Mouse (Mus musculus) heart, adult 2 months (tissue): ENCODE measurements at regions not wholly inside any gene's neighbourhood (a gene's known extent, or its start where the extent isn't known, plus 50 kb on each side); places are given as distances from the start of the nearest gene placed in this dataset.

Source experiments
- DNase-seq, 2 experiments: peaks; one replicate each; pipeline ENCODE4 v3.0.0; 2021
- H3K27ac ChIP-seq: fragments of 200-600 bp; 2 replicates; pipeline ENCODE4 v1.8.1; 2022
- H3K27me3 ChIP-seq: fragments of 200-500 bp; 2 replicates; pipeline ENCODE4 v1.6.1; 2012; ENCODE audit warnings: mild to moderate bottlenecking, low read length, inconsistent platforms, mixed read lengths; ENCODE audit not compliant: control insufficient read depth, insufficient read depth
- H3K36me3 ChIP-seq: fragments of 200-500 bp; 2 replicates; pipeline ENCODE4 v1.6.1; 2012; ENCODE audit warnings: low read length, inconsistent platforms; ENCODE audit not compliant: control insufficient read depth, insufficient read depth
- H3K4me1 ChIP-seq: fragments of 200-500 bp; 2 replicates; pipeline ENCODE4 v1.6.1; 2011; ENCODE audit warnings: low read length; ENCODE audit not compliant: control insufficient read depth, insufficient read depth
- H3K4me3 ChIP-seq: fragments of 200-600 bp; 2 replicates; pipeline ENCODE4 v1.8.1; 2022
- H3K79me2 ChIP-seq: fragments of 200-500 bp; replicated peaks from 2 replicates; pipeline ENCODE4 v1.6.1; 2012; ENCODE audit warnings: mild to moderate bottlenecking, inconsistent platforms, low read length, moderate library complexity, mixed read lengths; ENCODE audit not compliant: control insufficient read depth, insufficient read depth
- H3K9ac ChIP-seq: fragments of 200-500 bp; 2 replicates; pipeline ENCODE4 v1.6.1; 2012; ENCODE audit warnings: low read depth, mild to moderate bottlenecking, control low read depth, inconsistent platforms, low read length, mixed read lengths
- CTCF ChIP-seq: fragments of 200-600 bp; IDR thresholded peaks from 2 replicates; pipeline ENCODE4 v1.8.1; 2022; ENCODE audit warnings: antibody characterized with exemption, mild to moderate bottlenecking, moderate library complexity
- EP300 ChIP-seq: fragments of 200-500 bp; IDR thresholded peaks from 2 replicates; pipeline ENCODE4 v1.6.1; 2011; ENCODE audit warnings: low read depth, low read length, control low read depth; ENCODE audit not compliant: insufficient read depth
- POLR2A ChIP-seq: fragments of 200-500 bp; IDR thresholded peaks from 2 replicates; pipeline ENCODE4 v1.6.1; 2011; ENCODE audit warnings: mild to moderate bottlenecking, low read depth, low read length, control low read depth; ENCODE audit not compliant: insufficient read depth
- WGBS: fragments of 180-500 bp; shearing (Covaris S2); methylation state at CpG from one replicate; pipeline ENCODE4 v1.1.7; 2018; 5-methylcytosine and 5-hydroxymethylcytosine counted together
- intact Hi-C: fragments of 180-260 bp; cut with DNase I; formaldehyde crosslinking; loops from one replicate; pipeline ENCODE4 v1.15.1; 2025

DNA sequence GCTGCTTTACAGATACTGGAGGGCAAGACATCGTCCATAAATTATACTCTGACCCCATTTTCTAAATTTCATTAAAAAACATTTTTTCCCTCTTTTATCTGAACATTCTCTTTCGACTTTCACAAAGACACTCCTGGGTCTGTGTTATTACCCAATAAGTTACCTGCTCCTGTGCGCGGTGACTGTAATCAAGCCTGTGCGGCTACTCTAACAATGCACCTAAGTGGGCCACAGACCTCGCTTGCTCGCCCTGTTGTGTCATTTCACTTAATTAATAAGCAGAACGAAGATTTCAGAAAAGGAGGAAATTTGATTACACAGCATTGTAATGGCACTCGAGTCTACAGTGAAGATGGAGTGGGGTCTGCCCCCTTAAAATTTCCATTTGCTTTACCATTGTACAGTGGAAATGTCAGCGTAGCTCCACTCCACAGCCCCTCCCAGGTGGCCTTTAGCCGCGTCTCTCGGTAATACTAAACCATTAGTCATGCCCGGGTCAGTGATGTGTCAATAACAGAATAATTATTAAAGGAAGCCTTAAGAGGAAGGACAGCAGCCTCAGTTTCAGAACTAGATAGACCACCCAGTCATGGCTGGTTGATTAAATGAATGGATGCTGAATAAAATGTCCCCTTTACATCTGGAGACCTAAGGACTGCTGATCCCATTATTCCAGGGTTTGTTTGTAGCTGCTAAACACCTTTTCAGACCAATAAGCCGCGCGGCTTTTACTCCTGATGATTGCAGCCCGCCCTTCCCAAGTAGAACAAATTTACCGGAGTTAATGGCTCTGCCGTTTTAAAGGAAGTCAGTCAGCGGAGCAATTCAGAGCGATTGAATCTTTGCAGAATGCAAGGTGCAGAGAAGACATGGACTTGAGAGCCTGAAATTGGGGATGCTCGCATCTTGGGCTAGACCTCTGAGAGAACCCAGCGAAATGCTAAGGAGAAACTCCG, 194.5 kb upstream of the Creb1 start:
- H3K79me2 ChIP-seq, result no peaks in the 10 kb centered on the region
- TF ChIP-seq EP300, result no peak
- no peak for TF ChIP-seq CTCF
- no peak for TF ChIP-seq POLR2A
- H3K4me1 ChIP-seq, result no peaks in the 10 kb centered on the region; the same call in 1 of the 2 replicates
- intact Hi-C loops, result no loop called here
- H3K36me3 ChIP-seq, result no peaks in the 10 kb centered on the region
- no peak overlapping the region for H3K9ac ChIP-seq
- H3K4me3 ChIP-seq, result no peak overlapping the region
- DNase-seq, result no peak
- no peaks in the 10 kb centered on the region for H3K27me3 ChIP-seq
- WGBS, result 84% methylated on average over 25 of the region's 25 CpGs
- H3K27ac ChIP-seq, result no peak overlapping the region

GRCm38 (mm10) chr1:64331566-64331965, 200.9 kb upstream of the Creb1 start:
- WGBS, result 87% methylated on average over 2 of the region's 2 CpGs
- no peak overlapping the region for H3K4me3 ChIP-seq
- H3K27ac ChIP-seq, result no peak overlapping the region
- intact Hi-C loops, result no loop called here
- no peak overlapping the region for H3K9ac ChIP-seq
- no peaks in the 10 kb centered on the region for H3K36me3 ChIP-seq
- DNase-seq, result no peak
- H3K79me2 ChIP-seq, result no peaks in the 10 kb centered on the region
- no peaks in the 10 kb centered on the region for H3K27me3 ChIP-seq
- H3K4me1 ChIP-seq, result no peaks in the 10 kb centered on the region
- TF ChIP-seq EP300 (no peak), CTCF (no peak), POLR2A (no peak)

DNA sequence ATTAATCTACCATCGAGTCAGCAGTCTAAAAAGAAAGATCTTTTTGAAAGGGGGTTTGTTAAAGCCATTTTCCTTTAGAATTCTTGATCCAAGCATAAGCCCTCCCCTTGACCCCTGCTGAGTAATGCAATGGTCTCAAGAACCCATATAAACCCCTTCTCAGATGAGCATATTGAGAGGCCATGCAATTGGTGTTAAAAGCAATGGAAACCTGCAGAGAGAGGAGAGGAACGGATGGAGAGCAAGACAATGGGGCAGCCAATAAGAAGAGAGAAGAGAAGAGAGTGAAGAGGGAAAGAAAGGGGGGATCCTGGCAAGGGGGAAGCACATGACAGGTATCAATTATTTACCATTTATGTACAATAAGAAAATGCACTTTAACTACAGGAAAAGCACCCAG, 201.7 kb upstream of the Creb1 start:
- 86% methylated on average over 2 of the region's 2 CpGs for WGBS
- no peak for DNase-seq
- H3K27ac ChIP-seq, result no peak overlapping the region
- TF ChIP-seq POLR2A, result no peak
- no peak for TF ChIP-seq EP300
- no peak for TF ChIP-seq CTCF
- no peak overlapping the region for H3K4me3 ChIP-seq
- H3K36me3 ChIP-seq, result no peaks in the 10 kb centered on the region
- H3K79me2 ChIP-seq, result no peaks in the 10 kb centered on the region
- no peak overlapping the region for H3K9ac ChIP-seq
- no peaks in the 10 kb centered on the region for H3K4me1 ChIP-seq
- intact Hi-C loops, result no loop called here
- no peaks in the 10 kb centered on the region for H3K27me3 ChIP-seq

GRCm38 (mm10) chr1:64322197-64322596, 200.1 kb upstream of the Klf7 start:
- intact Hi-C loops, result no loop called here
- no peak overlapping the region for H3K27ac ChIP-seq
- no peaks in the 10 kb centered on the region for H3K27me3 ChIP-seq
- no peak overlapping the region for H3K4me3 ChIP-seq
- H3K79me2 ChIP-seq, result no peaks in the 10 kb centered on the region
- no peak overlapping the region for H3K9ac ChIP-seq
- 94% methylated on average over 4 of the region's 4 CpGs for WGBS
- no peaks in the 10 kb centered on the region for H3K36me3 ChIP-seq
- TF ChIP-seq EP300 (no peak), CTCF (no peak)
- DNase-seq, result no peak
- H3K4me1 ChIP-seq, result peaks cover 1% of the 10 kb centered on the region; the same call in 1 of the 2 replicates

DNA sequence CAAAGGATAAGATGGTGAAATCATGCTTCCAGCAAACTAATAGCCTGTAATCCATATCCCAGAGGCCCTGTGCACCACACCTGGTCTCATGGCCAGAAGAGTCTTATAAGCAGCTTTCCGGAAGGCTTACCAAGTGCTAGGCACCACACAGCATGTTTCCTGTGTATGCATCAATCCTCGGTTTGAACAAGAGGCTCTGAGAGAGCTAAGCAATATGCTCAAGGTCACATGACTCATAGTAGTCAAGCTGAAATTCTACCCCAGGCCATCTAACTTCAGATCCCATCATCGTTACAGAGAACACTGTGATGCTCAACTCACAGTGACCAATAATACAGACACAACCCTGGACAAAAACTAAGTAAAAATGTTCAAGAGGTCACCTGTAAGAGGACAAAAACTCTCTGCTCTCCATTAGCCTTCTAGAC, 197.1 kb upstream of the Klf7 start:
- TF ChIP-seq EP300 (no peak), CTCF (no peak), POLR2A (no peak)
- DNase-seq, result no peak
- Histone ChIP-seq H3K36me3 (no peaks in the 10 kb centered on the region), H3K4me1 (peaks cover 1% of the 10 kb centered on the region; the same call in 1 of the 2 replicates), H3K27me3 (no peaks in the 10 kb centered on the region), H3K4me3 (no peak overlapping the region), H3K9ac (no peak overlapping the region), H3K79me2 (no peaks in the 10 kb centered on the region), H3K27ac (no peak overlapping the region)
- 78% methylated on average over 3 of the region's 3 CpGs for WGBS
- intact Hi-C loops, result no loop called here

DNA sequence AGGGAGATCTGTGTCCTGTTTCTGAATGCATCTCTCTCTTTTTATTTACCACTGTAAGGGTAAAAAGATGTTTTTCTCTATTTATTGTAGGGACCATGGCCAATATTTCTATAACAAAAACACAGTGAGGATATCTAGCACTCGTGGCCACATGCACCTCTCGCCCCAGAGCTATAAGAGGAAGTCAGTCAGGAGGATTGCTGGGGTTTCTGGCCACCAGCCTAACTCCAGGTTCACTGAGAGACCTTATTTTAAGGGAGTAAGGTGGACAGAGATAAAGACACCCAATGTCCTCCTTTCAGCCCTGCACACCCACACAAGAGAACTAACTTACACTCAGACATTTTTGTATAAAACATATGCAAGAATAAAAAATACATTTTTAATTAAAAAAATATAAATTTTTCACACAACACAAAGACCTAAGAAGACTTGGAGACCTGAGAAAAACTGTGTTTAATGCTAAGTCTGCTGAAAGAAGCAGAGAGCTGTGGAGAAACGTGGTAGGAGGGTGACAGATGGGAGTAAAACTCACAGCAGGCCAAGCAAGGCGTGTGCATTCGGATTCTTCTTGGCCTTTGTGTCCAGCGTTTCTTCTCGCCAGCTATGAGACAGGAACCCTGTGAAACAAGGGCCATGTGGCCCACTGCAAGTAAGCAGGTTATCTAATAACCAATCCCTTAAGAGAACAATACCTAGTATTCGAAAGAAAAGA, 196.5 kb upstream of the Klf7 start:
- Histone ChIP-seq H3K4me3 (no peak overlapping the region), H3K79me2 (no peaks in the 10 kb centered on the region), H3K27ac (no peak overlapping the region), H3K27me3 (no peaks in the 10 kb centered on the region), H3K36me3 (no peaks in the 10 kb centered on the region), H3K4me1 (no peaks in the 10 kb centered on the region), H3K9ac (no peak overlapping the region)
- intact Hi-C loops, result no loop called here
- TF ChIP-seq POLR2A (no peak), CTCF (no peak), EP300 (no peak)
- DNase-seq, result no peak
- WGBS, result 70% methylated on average over 8 of the region's 8 CpGs
